Mouse (Mus musculus) brain, adult 10 weeks (tissue): ENCODE measurements around the gene Olfr813. TPM values are rescaled to one million over a fixed set of nuclear protein-coding genes. Genes with fewer than 3 reads are reported as not detected.

Source experiments
- polyA plus RNA-seq: library from polyadenylated mRNA; stranded (reverse); fragments of 350-450 nt; fragmentation: Illumina TruSeq; extraction: RNeasy Lipid Tissue Mini Kit (QIAGEN cat#74804); gene quantifications from one replicate; pipeline ENCODE4 v1.2.3, GENCODE M21; 2015; ENCODE audit warnings: low read depth, low replicate concordance

Olfr813 gene
- polyA plus RNA-seq: not detected

GRCm38 (mm10) chr10:129855067-129855466 lies at the start of gene Olfr813:
Gene Olfr813, plus strand, starts transcription at chr10:129855367.

GRCm38 (mm10) chr10:129845994-129846393 lies 9.2 kb upstream of the Olfr813 start, which contains the start of gene Olfr812:
Gene Olfr812, minus strand, starts transcription at chr10:129846094.

GRCm38 (mm10) chr10:129879751-129880150 lies 24.6 kb downstream of the Olfr813 start, which contains the start of gene Olfr814:
Gene Olfr814, minus strand, starts transcription at chr10:129879851.

GRCm38 (mm10) chr10:129905767-129906166 lies 50.6 kb downstream of the Olfr813 start, which contains the start of gene Olfr815:
Gene Olfr815, minus strand, starts transcription at chr10:129905867.

Other genes with a start within 250 kb of the Olfr813 start
- not detected for gene Olfr796, start 242.8 kb upstream of the Olfr813 start, polyA plus RNA-seq
- not detected for gene Olfr798, start 227.4 kb upstream of the Olfr813 start, polyA plus RNA-seq
- gene Olfr799, start 217.9 kb upstream of the Olfr813 start, polyA plus RNA-seq: not detected
- gene Olfr800, start 197.7 kb upstream of the Olfr813 start, polyA plus RNA-seq: not detected
- gene Olfr801, start 181.5 kb upstream of the Olfr813 start, polyA plus RNA-seq: not detected
- gene Olfr802, start 167.2 kb upstream of the Olfr813 start, polyA plus RNA-seq: not detected
- not detected for gene Olfr803, start 161.1 kb upstream of the Olfr813 start, polyA plus RNA-seq
- gene Olfr804, start 152.2 kb upstream of the Olfr813 start, polyA plus RNA-seq: not detected
- not detected for gene Olfr805, start 126.0 kb upstream of the Olfr813 start, polyA plus RNA-seq
- gene Olfr806, start 113.4 kb upstream of the Olfr813 start, polyA plus RNA-seq: not detected
- not detected for gene Olfr807, start 97.6 kb upstream of the Olfr813 start, polyA plus RNA-seq
- not detected for gene Olfr808, start 89.9 kb upstream of the Olfr813 start, polyA plus RNA-seq
- not detected for gene Olfr809, start 80.7 kb upstream of the Olfr813 start, polyA plus RNA-seq
- gene Olfr810, start 60.5 kb upstream of the Olfr813 start, polyA plus RNA-seq: not detected
- gene Olfr811, start 51.0 kb upstream of the Olfr813 start, polyA plus RNA-seq: not detected
- gene Olfr812, start 9.3 kb upstream of the Olfr813 start, polyA plus RNA-seq: not detected
- gene Olfr814, start 24.5 kb downstream of the Olfr813 start, polyA plus RNA-seq: not detected
- gene Olfr815, start 50.5 kb downstream of the Olfr813 start, polyA plus RNA-seq: not detected
- not detected for gene Olfr816, start 60.2 kb downstream of the Olfr813 start, polyA plus RNA-seq
- not detected for gene Olfr818, start 93.7 kb downstream of the Olfr813 start, polyA plus RNA-seq
- not detected for gene Olfr819, start 111.9 kb downstream of the Olfr813 start, polyA plus RNA-seq
- not detected for gene Olfr247, start 120.8 kb downstream of the Olfr813 start, polyA plus RNA-seq
- not detected for gene Gm10310, start 129.7 kb downstream of the Olfr813 start, polyA plus RNA-seq
- gene Olfr820, start 157.3 kb downstream of the Olfr813 start, polyA plus RNA-seq: not detected
- not detected for gene Olfr821, start 175.0 kb downstream of the Olfr813 start, polyA plus RNA-seq
- gene Olfr822, start 215.8 kb downstream of the Olfr813 start, polyA plus RNA-seq: not detected